Mouse (Mus musculus) midbrain, embryonic 14.5 days (tissue): ENCODE measurements at regions not wholly inside any gene's neighbourhood (a gene's known extent, or its start where the extent isn't known, plus 50 kb on each side); places are given as distances from the start of the nearest gene placed in this dataset.

Experiments used
- ATAC-seq: fragments of 200-750 bp; cut with Nextera tagmentation; 2 replicates; pipeline ENCODE4 v1.8.0; 2017; ENCODE audit warnings: moderate number of reproducible peaks, moderate library complexity; ENCODE audit not compliant: low FRiP score, low TSS enrichment
- DNase-seq: peaks from one replicate; pipeline ENCODE4 v3.0.0-alpha.2; 2015
- H3K27ac ChIP-seq: fragments of 300-500 bp; sonication (generic); replicated peaks from 2 replicates; pipeline ENCODE4 v1.5.1; 2014; ENCODE audit warnings: mild to moderate bottlenecking, low read depth, low read length, moderate library complexity
- H3K27me3 ChIP-seq: fragments of 300-500 bp; sonication (generic); 2 replicates; pipeline ENCODE4 v1.6.1; 2014; ENCODE audit warnings: low read length, control low read depth, mixed read lengths; ENCODE audit not compliant: control insufficient read depth, insufficient read depth
- H3K36me3 ChIP-seq: fragments of 300-500 bp; sonication (generic); 2 replicates; pipeline ENCODE4 v1.6.1; 2014; ENCODE audit warnings: low read length, control low read depth; ENCODE audit not compliant: control insufficient read depth, insufficient read depth
- H3K4me1 ChIP-seq: fragments of 300-500 bp; sonication (generic); 2 replicates; pipeline ENCODE4 v1.6.1; 2014; ENCODE audit warnings: mild to moderate bottlenecking, antibody characterized with exemption, low read length, control low read depth; ENCODE audit not compliant: control insufficient read depth, insufficient read depth
- H3K4me2 ChIP-seq: fragments of 300-500 bp; sonication (generic); 2 replicates; pipeline ENCODE4 v1.6.1; 2014; ENCODE audit warnings: mild to moderate bottlenecking, low read length, moderate library complexity
- H3K4me3 ChIP-seq: fragments of 300-500 bp; sonication (generic); replicated peaks from 2 replicates; pipeline ENCODE4 v1.5.1; 2014; ENCODE audit warnings: low read depth, low read length
- H3K9ac ChIP-seq: fragments of 300-500 bp; sonication (generic); replicated peaks from 2 replicates; pipeline ENCODE4 v1.6.1; 2014; ENCODE audit warnings: mild to moderate bottlenecking, low read length, moderate library complexity
- H3K9me3 ChIP-seq: fragments of 300-500 bp; sonication (generic); 2 replicates; pipeline ENCODE4 v1.6.1; 2016; ENCODE audit warnings: low read length, control low read depth, mixed read lengths; ENCODE audit not compliant: control insufficient read depth
- WGBS: fragments of 180-500 bp; shearing (Covaris S2); extraction: QIAGEN DNeasy Blood & Tissue Kit; methylation state at CpG from one replicate; pipeline ENCODE4 v1.1.7; 2014; 5-methylcytosine and 5-hydroxymethylcytosine counted together

- Histone ChIP-seq H3K27ac (no peak overlapping the region), H3K4me2 (no peak overlapping the region), H3K27me3 (no peaks in the 10 kb centered on the region), H3K9ac (no peak overlapping the region), H3K36me3 (no peaks in the 10 kb centered on the region), H3K9me3 (no peaks in the 10 kb centered on the region), H3K4me1 (no peaks in the 10 kb centered on the region), H3K4me3 (no peak overlapping the region)
- 77% methylated on average over 10 of the region's 10 CpGs for WGBS
- ATAC-seq (no peak), DNase-seq (peak; percentile 7)
Measured at GRCm38 (mm10) chr10:25082930-25083329, 155.6 kb upstream of the Arg1 start.

GRCm38 (mm10) chr10:25072617-25073016 lies 145.3 kb upstream of the Arg1 start:
- Histone ChIP-seq H3K4me3 (no peak overlapping the region), H3K27me3 (no peaks in the 10 kb centered on the region), H3K4me2 (no peak overlapping the region), H3K9ac (no peak overlapping the region), H3K9me3 (no peaks in the 10 kb centered on the region), H3K4me1 (no peaks in the 10 kb centered on the region), H3K27ac (no peak overlapping the region), H3K36me3 (no peaks in the 10 kb centered on the region)
- ATAC-seq (no peak), DNase-seq (no peak)
- WGBS, result 91% methylated on average over 2 of the region's 2 CpGs

GRCm38 (mm10) chr10:25068301-25068700 lies 141.0 kb upstream of the Arg1 start:
- Histone ChIP-seq H3K9ac (no peak overlapping the region), H3K4me3 (no peak overlapping the region), H3K27ac (0 out of 2 replicates have a peak overlapping the region, but pooled peaks have one; percentile 0), H3K36me3 (no peaks in the 10 kb centered on the region), H3K9me3 (no peaks in the 10 kb centered on the region), H3K4me1 (no peaks in the 10 kb centered on the region), H3K4me2 (no peak overlapping the region), H3K27me3 (no peaks in the 10 kb centered on the region)
- 64% methylated on average over 8 of the region's 8 CpGs for WGBS
- no peak for ATAC-seq
- peak; percentile 17 for DNase-seq

- 92% methylated on average over 6 of the region's 6 CpGs for WGBS
- Histone ChIP-seq H3K36me3 (no peaks in the 10 kb centered on the region), H3K4me3 (no peak overlapping the region), H3K4me2 (no peak overlapping the region), H3K27ac (no peak overlapping the region), H3K9ac (no peak overlapping the region), H3K9me3 (no peaks in the 10 kb centered on the region), H3K27me3 (no peaks in the 10 kb centered on the region), H3K4me1 (no peaks in the 10 kb centered on the region)
- no peak for ATAC-seq
- no peak for DNase-seq
Measured at GRCm38 (mm10) chr10:25064701-25065362, 137.5 kb upstream of the Arg1 start.

- Histone ChIP-seq H3K9me3 (no peaks in the 10 kb centered on the region), H3K36me3 (no peaks in the 10 kb centered on the region), H3K9ac (no peak overlapping the region), H3K4me3 (no peak overlapping the region), H3K4me2 (no peak overlapping the region), H3K4me1 (no peaks in the 10 kb centered on the region), H3K27ac (no peak overlapping the region), H3K27me3 (no peaks in the 10 kb centered on the region)
- ATAC-seq, result no peak
- no peak for DNase-seq
- WGBS, result 71% methylated on average over 13 of the region's 13 CpGs
Measured at GRCm38 (mm10) chr10:25061402-25062055, 134.2 kb upstream of the Arg1 start.

GRCm38 (mm10) chr10:25058694-25059093 lies 131.4 kb upstream of the Arg1 start:
- Histone ChIP-seq H3K27ac (no peak overlapping the region), H3K9ac (no peak overlapping the region), H3K4me2 (no peak overlapping the region), H3K4me1 (no peaks in the 10 kb centered on the region), H3K27me3 (no peaks in the 10 kb centered on the region), H3K4me3 (no peak overlapping the region), H3K36me3 (no peaks in the 10 kb centered on the region), H3K9me3 (no peaks in the 10 kb centered on the region)
- ATAC-seq (no peak), DNase-seq (no peak)
- WGBS, result 83% methylated on average over 11 of the region's 11 CpGs

- no peak overlapping the region for H3K4me3 ChIP-seq
- H3K27ac ChIP-seq, result no peak overlapping the region
- 72% methylated on average over 3 of the region's 3 CpGs for WGBS
- H3K27me3 ChIP-seq, result no peaks in the 10 kb centered on the region
- no peak overlapping the region for H3K9ac ChIP-seq
- no peak for DNase-seq
- H3K36me3 ChIP-seq, result no peaks in the 10 kb centered on the region
- no peak for ATAC-seq
- no peaks in the 10 kb centered on the region for H3K9me3 ChIP-seq
- no peak overlapping the region for H3K4me2 ChIP-seq
- no peaks in the 10 kb centered on the region for H3K4me1 ChIP-seq
Measured at GRCm38 (mm10) chr10:25051998-25052397, 124.7 kb upstream of the Arg1 start.

GRCm38 (mm10) chr10:25051368-25051874 lies 124.1 kb upstream of the Arg1 start:
- no peaks in the 10 kb centered on the region for H3K9me3 ChIP-seq
- no peak overlapping the region for H3K4me2 ChIP-seq
- no peaks in the 10 kb centered on the region for H3K36me3 ChIP-seq
- ATAC-seq, result no peak
- no peaks in the 10 kb centered on the region for H3K4me1 ChIP-seq
- H3K27ac ChIP-seq, result no peak overlapping the region
- H3K4me3 ChIP-seq, result no peak overlapping the region
- H3K9ac ChIP-seq, result no peak overlapping the region
- WGBS, result 76% methylated on average over 5 of the region's 5 CpGs
- H3K27me3 ChIP-seq, result no peaks in the 10 kb centered on the region
- no peak for DNase-seq

- ATAC-seq, result no peak
Measured at GRCm38 (mm10) chr10:25041221-25041620, 113.9 kb upstream of the Arg1 start.

More at GRCm38 (mm10) chr10:25041221-25041620, 113.9 kb upstream of the Arg1 start:
- Histone ChIP-seq H3K9ac (no peak overlapping the region), H3K27me3 (no peaks in the 10 kb centered on the region), H3K4me1 (no peaks in the 10 kb centered on the region), H3K4me2 (no peak overlapping the region), H3K36me3 (no peaks in the 10 kb centered on the region), H3K4me3 (no peak overlapping the region), H3K9me3 (no peaks in the 10 kb centered on the region), H3K27ac (no peak overlapping the region)
- DNase-seq, result no peak
- 89% methylated on average over 4 of the region's 4 CpGs for WGBS
